Mouse (Mus musculus) mouse trophoblast stem cell (cell line): ENCODE results near the gene Park7.

Source experiments
- in situ Hi-C, 2 experiments: fragments of 300-500 bp; cut with MseI, MboI; formaldehyde crosslinking; loops; 2 replicates in 1 of 2; 3 replicates in 1 of 2; pipeline ENCODE4 v1.15.1; 2025

The Park7 gene

DNA sequence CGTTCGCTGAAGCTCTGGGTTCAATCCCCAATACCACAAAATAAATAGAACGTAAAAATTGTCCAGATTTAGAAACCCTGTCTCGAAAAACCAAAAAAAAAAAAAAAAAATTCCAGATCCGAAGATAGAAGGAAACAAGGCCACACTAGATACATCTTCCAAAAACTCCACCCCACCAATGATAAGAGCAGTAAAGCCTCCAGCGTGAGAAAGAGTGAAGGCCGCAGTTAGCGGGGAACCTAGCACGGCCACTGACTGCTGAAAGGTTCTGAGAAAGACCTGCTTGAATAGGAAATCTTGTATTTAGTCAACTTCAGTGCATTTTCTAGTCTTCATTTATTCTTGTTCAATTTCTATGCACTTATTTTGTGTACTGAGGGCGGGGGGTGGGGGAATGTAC lies 38.8 kb downstream of the Park7 start:
- in situ Hi-C loops: no loop called here

DNA sequence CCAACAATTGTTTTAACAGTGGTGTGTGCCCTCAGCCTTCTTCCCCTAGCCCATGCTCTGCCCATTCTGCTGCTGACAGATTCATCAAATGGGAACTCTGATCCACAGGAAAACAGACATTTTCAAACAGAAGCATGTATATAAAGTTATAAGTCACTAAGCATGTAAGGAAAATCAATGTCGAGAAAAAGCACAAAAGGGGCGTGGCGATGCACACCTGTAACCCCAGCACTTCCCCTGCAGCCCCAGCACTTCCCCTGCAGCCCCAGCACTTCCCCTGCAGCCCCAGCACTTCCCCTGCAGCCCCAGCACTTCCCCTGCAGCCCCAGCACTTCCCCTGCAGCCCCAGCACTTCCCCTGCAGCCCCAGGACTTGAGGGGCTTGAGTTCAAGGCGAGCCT lies 39.8 kb downstream of the Park7 start:
- in situ Hi-C loops: loop anchor here in 1 of 2 experiments (25.0 kb wide), 1 partner anchor 212 kb away; the partner anchor contains the start of gene Slc45a1

GRCm38 (mm10) chr4:150872681-150873080 lies 41.6 kb downstream of the Park7 start:
- in situ Hi-C loops: loop anchor here in 1 of 2 experiments (25.0 kb wide), 1 partner anchor 210 kb away; the partner anchor contains the start of gene Slc45a1

GRCm38 (mm10) chr4:150872139-150872651 lies 42.0 kb downstream of the Park7 start:
- in situ Hi-C loops: loop anchor here in 1 of 2 experiments (25.0 kb wide), 1 partner anchor 210 kb away; the partner anchor contains the start of gene Slc45a1

DNA sequence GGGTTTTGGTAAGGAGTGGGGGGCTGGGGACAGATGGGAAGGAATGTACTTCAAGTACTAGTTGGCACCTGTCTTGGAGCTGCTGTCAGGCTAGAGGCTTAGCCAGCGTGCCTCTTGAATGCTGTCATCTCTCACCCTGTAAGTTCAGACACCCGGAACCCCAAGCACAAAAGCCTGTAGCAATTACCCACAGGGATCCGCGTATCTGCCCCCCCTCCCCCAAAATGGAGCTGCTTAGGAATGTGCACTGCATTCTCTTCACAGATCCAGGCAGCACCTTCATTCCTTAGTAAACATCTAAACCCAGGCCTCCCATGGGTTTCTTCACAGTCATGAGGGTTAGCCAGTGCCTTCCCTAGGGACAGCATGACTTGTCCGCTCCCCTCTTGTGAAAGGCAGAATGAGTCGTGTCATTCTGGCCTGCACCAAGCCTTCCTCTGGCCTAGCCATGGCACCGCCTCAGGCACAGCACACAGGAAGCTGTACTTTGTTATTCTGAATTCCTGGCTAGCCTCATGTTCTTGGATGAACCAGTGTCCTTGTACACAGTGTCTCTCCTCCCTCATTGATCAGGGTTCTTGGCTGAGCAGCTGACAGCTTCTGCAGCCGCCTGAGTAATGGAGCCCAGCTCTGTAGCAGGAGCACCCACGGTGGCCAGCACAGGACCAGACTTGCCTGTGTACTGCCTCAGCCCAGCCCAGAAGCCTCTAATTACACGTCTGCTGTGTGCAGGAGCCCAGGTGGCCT lies 42.7 kb downstream of the Park7 start:
- in situ Hi-C loops: loop anchor here in 1 of 2 experiments (25.0 kb wide), 1 partner anchor 209 kb away; the partner anchor contains the start of gene Slc45a1

- in situ Hi-C loops: loop anchor here in 1 of 2 experiments (25.0 kb wide), 1 partner anchor 209 kb away; the partner anchor contains the start of gene Slc45a1
These were observed 43.3 kb downstream of the Park7 start for GRCm38 (mm10) chr4:150870963-150871391.

DNA sequence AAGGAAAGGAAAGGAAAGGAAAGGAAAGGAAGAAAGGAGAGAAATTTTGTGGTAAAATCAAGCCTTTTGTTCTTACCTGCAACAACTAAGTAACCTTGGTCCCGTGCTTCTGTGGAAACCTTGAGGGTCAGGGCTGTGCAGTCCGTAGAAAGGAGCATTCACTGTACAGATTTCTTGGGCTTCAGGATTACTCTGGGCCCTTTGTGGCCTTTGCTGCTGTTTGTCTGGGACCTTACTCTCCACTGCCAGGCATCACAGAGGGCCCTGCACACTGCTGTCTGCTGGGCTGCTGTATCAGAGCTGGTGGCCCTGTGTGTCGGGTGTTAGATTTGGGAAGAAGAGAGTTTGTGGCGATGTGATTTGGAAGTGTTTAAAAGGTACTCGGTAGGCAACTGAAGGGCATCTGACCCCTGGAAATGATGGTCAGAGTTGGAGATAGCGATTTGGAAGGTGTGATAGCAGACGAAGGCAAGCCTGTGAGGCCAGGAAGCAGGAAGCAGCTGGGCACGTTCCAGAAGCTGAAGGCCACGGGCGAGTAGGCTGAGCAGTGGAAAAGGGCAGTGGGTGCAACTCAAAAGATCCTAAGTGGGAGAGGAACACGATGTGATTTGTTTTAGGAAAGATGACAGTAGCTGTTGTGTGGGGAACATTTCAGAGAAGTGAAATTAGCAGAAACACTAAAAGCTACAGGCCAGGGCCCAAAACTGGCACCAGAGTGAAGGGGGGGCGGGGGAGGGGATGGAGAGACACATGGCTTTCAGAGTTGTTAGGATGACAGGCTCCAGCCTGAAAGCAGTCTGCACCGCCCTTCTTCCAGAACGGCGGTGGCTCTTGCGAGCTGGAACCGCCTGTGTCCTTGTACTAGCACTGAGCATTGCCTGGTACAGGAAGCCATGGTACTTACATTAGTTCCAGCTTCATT lies 44.7 kb downstream of the Park7 start:
- in situ Hi-C loops: loop anchor here in 1 of 2 experiments (25.0 kb wide), 1 partner anchor 207 kb away; the partner anchor contains the start of gene Slc45a1

DNA sequence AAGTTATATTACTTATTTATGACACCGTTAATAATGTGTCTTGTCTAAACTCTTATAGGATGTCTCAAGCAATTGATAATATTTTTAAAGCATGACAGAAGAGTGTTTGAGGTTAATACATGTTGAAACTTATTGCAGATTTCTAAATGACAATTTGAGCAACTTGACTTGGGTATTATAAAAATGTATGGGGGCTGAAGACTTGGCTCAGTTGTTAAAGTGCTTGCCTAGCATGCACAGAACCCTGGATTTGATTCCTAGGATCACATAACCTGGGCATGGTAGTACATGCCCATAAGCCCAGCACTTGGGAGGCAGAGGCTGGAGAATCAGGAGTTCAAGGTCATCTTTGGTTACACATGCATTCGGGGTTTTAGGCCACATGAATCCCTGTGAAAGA lies 45.4 kb downstream of the Park7 start:
- in situ Hi-C loops: loop anchor here in 1 of 2 experiments (25.0 kb wide), 1 partner anchor 207 kb away; the partner anchor contains the start of gene Slc45a1

DNA sequence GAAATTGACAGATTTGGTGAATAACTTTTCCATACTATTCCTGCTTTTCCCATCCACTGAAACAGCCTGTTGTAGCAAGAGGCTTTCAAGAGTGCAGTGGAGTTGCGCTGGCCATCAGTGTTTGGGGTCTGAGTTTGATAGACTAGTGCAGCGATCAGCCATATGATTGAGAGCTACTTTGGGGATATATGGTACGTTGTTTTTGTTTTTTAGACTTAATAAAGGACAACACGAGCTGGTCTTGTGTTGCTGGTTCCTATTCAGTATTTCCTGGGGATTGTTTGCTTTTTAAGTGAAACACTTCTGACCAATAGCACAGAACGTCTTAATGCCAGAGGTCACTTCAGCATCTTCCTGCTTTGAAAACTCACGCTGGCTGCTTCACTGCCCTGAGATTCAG lies 46.1 kb downstream of the Park7 start:
- in situ Hi-C loops: loop anchor here in 1 of 2 experiments (25.0 kb wide), 1 partner anchor 206 kb away; the partner anchor contains the start of gene Slc45a1

- in situ Hi-C loops: loop anchor here in 1 of 2 experiments (25.0 kb wide), 1 partner anchor 204 kb away; the partner anchor contains the start of gene Slc45a1
These were observed 47.7 kb downstream of the Park7 start for GRCm38 (mm10) chr4:150866494-150866893.

- in situ Hi-C loops: loop anchor here in 1 of 2 experiments (25.0 kb wide), 1 partner anchor 204 kb away; the partner anchor contains the start of gene Slc45a1
These were observed 48.2 kb downstream of the Park7 start for GRCm38 (mm10) chr4:150866069-150866468.

DNA sequence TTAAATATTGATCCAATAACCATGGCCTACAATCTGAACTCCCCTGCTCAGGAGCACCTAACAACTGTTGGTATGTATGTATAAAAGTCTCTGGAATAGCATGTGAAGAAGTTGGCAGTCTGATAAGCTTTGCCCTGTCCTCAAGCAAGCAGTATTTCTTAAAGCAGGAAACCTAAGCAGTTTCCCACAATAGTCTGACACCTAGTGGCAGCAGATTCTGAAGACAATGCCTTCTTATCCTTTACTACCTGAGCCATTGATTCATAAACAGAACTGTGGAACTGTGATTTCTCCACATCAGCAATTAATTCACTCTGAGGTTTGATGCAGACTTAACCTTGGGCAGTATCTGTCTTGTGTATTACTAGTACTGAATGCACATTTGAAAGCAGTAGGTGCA lies 48.9 kb downstream of the Park7 start:
- in situ Hi-C loops: loop anchor here in 1 of 2 experiments (25.0 kb wide), 1 partner anchor 203 kb away; the partner anchor contains the start of gene Slc45a1

- in situ Hi-C loops: loop anchor here in 1 of 2 experiments (25.0 kb wide), 1 partner anchor 200 kb away; the partner anchor contains the start of gene Slc45a1
These were observed 51.4 kb downstream of the Park7 start for GRCm38 (mm10) chr4:150862626-150863375.

DNA sequence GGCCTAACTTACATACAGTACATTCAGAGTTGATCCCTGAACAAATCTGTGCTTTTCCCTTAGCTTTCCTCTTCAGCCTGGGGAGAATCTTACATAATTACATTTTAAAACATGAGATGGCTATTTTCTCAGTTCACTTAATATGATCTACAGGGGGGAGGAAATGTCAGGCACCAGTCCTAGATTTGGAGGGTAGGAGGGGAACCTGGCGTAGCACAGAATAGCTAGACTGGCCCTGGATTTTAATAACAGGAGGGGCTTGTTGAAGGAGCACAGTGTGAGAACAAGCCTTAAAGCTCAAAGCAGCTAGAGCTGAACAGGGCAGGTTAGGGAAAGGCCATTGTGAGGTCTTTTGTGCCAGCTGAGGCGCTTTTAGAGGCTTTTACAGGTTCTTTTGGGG lies 53.1 kb downstream of the Park7 start:
- in situ Hi-C loops: loop anchor here in 1 of 2 experiments (25.0 kb wide), 1 partner anchor 199 kb away; the partner anchor contains the start of gene Slc45a1

GRCm38 (mm10) chr4:150860526-150860925 lies 53.7 kb downstream of the Park7 start:
- in situ Hi-C loops: loop anchor here in 1 of 2 experiments (25.0 kb wide), 1 partner anchor 198 kb away; the partner anchor contains the start of gene Slc45a1

DNA sequence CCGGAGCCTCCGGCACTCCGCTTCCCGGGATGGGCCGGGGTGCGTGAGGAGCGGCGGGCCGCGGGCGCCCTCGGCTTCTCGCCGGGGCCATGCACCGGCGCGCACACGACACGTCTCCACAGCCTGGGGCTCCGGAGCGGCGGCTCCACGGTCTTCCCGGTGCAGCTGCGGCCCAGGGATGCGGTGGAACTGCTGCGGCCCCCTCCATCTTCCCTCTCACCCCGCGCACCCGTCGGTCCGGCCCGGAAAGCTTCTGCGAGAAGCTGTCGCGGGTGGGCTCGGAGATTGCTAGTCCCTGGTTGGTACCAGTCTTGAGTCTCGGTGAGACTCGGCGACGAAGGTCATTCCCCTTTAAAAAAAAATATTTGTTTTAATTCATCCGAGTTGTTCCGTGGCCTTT lies 58.9 kb downstream of the Park7 start:
- in situ Hi-C loops: loop anchor here in 1 of 2 experiments (25.0 kb wide), 1 partner anchor 193 kb away; the partner anchor contains the start of gene Slc45a1

DNA sequence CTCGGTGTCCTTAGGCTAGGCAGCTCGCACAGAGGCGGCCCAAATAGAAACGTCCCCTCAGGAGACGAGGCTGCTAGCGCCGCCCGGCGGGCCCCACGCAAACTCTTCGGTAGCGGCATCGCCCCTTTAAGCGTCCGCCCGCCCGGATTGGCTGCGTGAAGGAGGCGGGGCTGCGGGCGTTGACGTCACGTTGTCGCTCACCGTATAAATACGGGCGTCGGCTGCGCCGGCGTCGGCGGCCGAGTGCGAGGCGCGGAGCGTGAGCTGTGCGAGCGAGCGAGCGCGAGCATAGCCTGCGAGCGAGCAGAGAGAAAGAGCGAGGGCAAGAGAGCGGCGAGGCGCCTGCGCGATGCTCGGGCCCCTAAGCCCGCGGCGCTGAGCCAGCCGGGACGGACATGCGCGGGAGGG lies 59.4 kb downstream of the Park7 start:
- in situ Hi-C loops: loop anchor here in 1 of 2 experiments (25.0 kb wide), 1 partner anchor 193 kb away; the partner anchor contains the start of gene Slc45a1

GRCm38 (mm10) chr4:150853680-150854461 lies 60.4 kb downstream of the Park7 start, which contains the start of gene Errfi1:
Errfi1 (plus strand) TSS chr4:150853919.
- in situ Hi-C loops: loop anchor here in 1 of 2 experiments (25.0 kb wide), 1 partner anchor 192 kb away; the partner anchor contains the start of gene Slc45a1

- in situ Hi-C loops: loop anchor here in 1 of 2 experiments (25.0 kb wide), 1 partner anchor 190 kb away; the partner anchor contains the start of gene Slc45a1
These were observed 61.8 kb downstream of the Park7 start for GRCm38 (mm10) chr4:150852479-150852878.
